Mouse (Mus musculus): ENCODE results near the gene BC024978. TPM values are rescaled to one million over a fixed set of nuclear protein-coding genes. Genes with fewer than 3 reads are reported as not detected.
A peak's percentile ranks its signal among the peaks of the same experiment; 100 is the strongest.

BC024978 gene
- polyA plus RNA-seq, 1 experiment from 2014 or later = 3.5 TPM

GRCm38 (mm10) chr7:27257046-27257851 lies 61.7 kb downstream of the BC024978 start:
- peak; percentile 39 for DNase-seq (ENCODE audit: low spot score)

GRCm38 (mm10) chr7:27257852-27258204 lies 62.2 kb downstream of the BC024978 start:
- peaks cover 11% of the 10 kb centered on the region for H3K27me3 ChIP-seq (ENCODE audit: low read depth, poor library complexity, severe bottlenecking)
- peak; percentile 65 for DNase-seq (ENCODE audit: low spot score)
- no peaks in the 10 kb centered on the region for H3K9me3 ChIP-seq (replicated peaks)
- peaks cover 24% of the 10 kb centered on the region for H3K36me3 ChIP-seq
- peak overlapping the region; percentile 92 for H3K4me3 ChIP-seq
- H3K4me1 ChIP-seq = peaks cover 59% of the 10 kb centered on the region
- H3K27ac ChIP-seq (replicated peaks) = peak overlapping the region; percentile 94
- 1% methylated on average over 5 of the region's 6 CpGs for WGBS

More at GRCm38 (mm10) chr7:27257046-27257851, 61.7 kb downstream of the BC024978 start:
- Histone ChIP-seq H3K27me3 (ENCODE audit: low read depth, poor library complexity, severe bottlenecking) (peaks cover 11% of the 10 kb centered on the region), H3K9me3 (replicated peaks) (no peaks in the 10 kb centered on the region), H3K4me3 (peak overlapping the region; percentile 92), H3K27ac (replicated peaks) (peak overlapping the region; percentile 94), H3K4me1 (peaks cover 59% of the 10 kb centered on the region), H3K36me3 (peaks cover 20% of the 10 kb centered on the region)
- 18% methylated on average over 27 of the region's 27 CpGs for WGBS

- DNase-seq (ENCODE audit: low spot score) = peak; percentile 97
- Histone ChIP-seq H3K36me3 (peaks cover 24% of the 10 kb centered on the region), H3K27ac (replicated peaks) (peak within 1 kb of the TSS; percentile 94), H3K4me1 (peaks cover 59% of the 10 kb centered on the region), H3K4me3 (peak within 1 kb of the TSS; percentile 92), H3K27me3 (ENCODE audit: low read depth, poor library complexity, severe bottlenecking) (peaks cover 11% of the 10 kb centered on the region), H3K9me3 (replicated peaks) (no peaks in the 10 kb centered on the region)
- WGBS = 1% methylated on average over 46 of the region's 47 CpGs
Measured at GRCm38 (mm10) chr7:27258205-27258899, 62.8 kb downstream of the BC024978 start, which contains the start of gene Numbl. Gene Numbl, plus strand, starts transcription at chr7:27258433.

- no peaks in the 10 kb centered on the region for H3K9me3 ChIP-seq (replicated peaks)
- peaks cover 11% of the 10 kb centered on the region for H3K27me3 ChIP-seq (ENCODE audit: low read depth, poor library complexity, severe bottlenecking)
- H3K27ac ChIP-seq (replicated peaks) = peak overlapping the region; percentile 94
- peaks cover 59% of the 10 kb centered on the region for H3K4me1 ChIP-seq
- peaks cover 30% of the 10 kb centered on the region for H3K36me3 ChIP-seq
- 2% methylated on average over 9 of the region's 9 CpGs for WGBS
- DNase-seq (ENCODE audit: low spot score) = no peak
- peak overlapping the region; percentile 92 for H3K4me3 ChIP-seq
Measured at GRCm38 (mm10) chr7:27259271-27259721, 63.7 kb downstream of the BC024978 start.

GRCm38 (mm10) chr7:27259771-27260170 lies 64.2 kb downstream of the BC024978 start:
- peaks cover 11% of the 10 kb centered on the region for H3K27me3 ChIP-seq (ENCODE audit: low read depth, poor library complexity, severe bottlenecking)
- no peaks in the 10 kb centered on the region for H3K9me3 ChIP-seq (replicated peaks)
- WGBS = 50% methylated on average over 5 of the region's 5 CpGs
- H3K27ac ChIP-seq (replicated peaks) = peak overlapping the region; percentile 94
- H3K4me1 ChIP-seq = peaks cover 59% of the 10 kb centered on the region
- peak overlapping the region; percentile 92 for H3K4me3 ChIP-seq
- peak; percentile 41 for DNase-seq (ENCODE audit: low spot score)
- peaks cover 30% of the 10 kb centered on the region for H3K36me3 ChIP-seq

MicroRNAs within 50 kb of the gene (microRNA counts, 519-probe panel; counts per million panel counts)
- not detected for microRNA mmu-miR-1191

Small RNA genes lying within 50 kb of the gene (microRNA-seq; reads per million reads assigned to microRNA genes)
- gene Mir1191 (11.1 reads per million, percentile 22 among the genes with 10 or more reads in this experiment), gene Mir3101 (not detected)

Other genes with a start within 250 kb of the BC024978 start
- not detected in 2 replicates for gene Cyp2a12, start 166.7 kb upstream of the BC024978 start, polyA plus RNA-seq (2016; fragmentation: Nextera tagmentation; extraction: Ambion mirVana)
- not detected in 2 replicates for gene Cyp2f2, start 75.9 kb upstream of the BC024978 start, polyA plus RNA-seq (2016; fragmentation: Nextera tagmentation; extraction: Ambion mirVana)
- 0.12 and 0.19 TPM in 2 replicates for gene Cyp2t4, start 42.1 kb upstream of the BC024978 start, polyA plus RNA-seq (2016; fragmentation: Nextera tagmentation; extraction: Ambion mirVana)
- 80.4 and 84.4 TPM in 2 replicates for gene Egln2, start 29.0 kb upstream of the BC024978 start, polyA plus RNA-seq (2016; fragmentation: Nextera tagmentation; extraction: Ambion mirVana)
- 69.0 and 71.0 TPM in 2 replicates for gene Rab4b, start 16.9 kb upstream of the BC024978 start, polyA plus RNA-seq (2016; fragmentation: Nextera tagmentation; extraction: Ambion mirVana)
- gene Gm21983, start 14.7 kb upstream of the BC024978 start, polyA plus RNA-seq (2016; fragmentation: Nextera tagmentation; extraction: Ambion mirVana) = not detected in 2 replicates
- gene Mia, start 14.6 kb upstream of the BC024978 start, polyA plus RNA-seq (2016; fragmentation: Nextera tagmentation; extraction: Ambion mirVana) = 2.1 and 2.2 TPM in 2 replicates
- gene Snrpa, start 490 bp downstream of the BC024978 start, polyA plus RNA-seq (2016; fragmentation: Nextera tagmentation; extraction: Ambion mirVana) = 399 and 409 TPM in 2 replicates
- gene Itpkc, start 32.9 kb downstream of the BC024978 start, polyA plus RNA-seq (2016; fragmentation: Nextera tagmentation; extraction: Ambion mirVana) = 5.3 and 5.9 TPM in 2 replicates
- gene Coq8b, start 37.2 kb downstream of the BC024978 start, polyA plus RNA-seq (2016; fragmentation: Nextera tagmentation; extraction: Ambion mirVana) = 23.1 and 24.1 TPM in 2 replicates
- gene Numbl, start 62.7 kb downstream of the BC024978 start, polyA plus RNA-seq (2016; fragmentation: Nextera tagmentation; extraction: Ambion mirVana) = 21.0 and 25.7 TPM in 2 replicates
- gene Ltbp4, start 141.9 kb downstream of the BC024978 start, polyA plus RNA-seq (2016; fragmentation: Nextera tagmentation; extraction: Ambion mirVana) = 7.0 and 9.0 TPM in 2 replicates
- gene Shkbp1, start 160.2 kb downstream of the BC024978 start, polyA plus RNA-seq (2016; fragmentation: Nextera tagmentation; extraction: Ambion mirVana) = 71.7 and 77.2 TPM in 2 replicates
- 0.48 and 0.82 TPM in 2 replicates for gene Gm20479, start 161.6 kb downstream of the BC024978 start, polyA plus RNA-seq (2016; fragmentation: Nextera tagmentation; extraction: Ambion mirVana)

All from midbrain, embryonic 10.5 days (tissue).